Mouse (Mus musculus) midbrain, embryonic 14.5 days (tissue): Measurements from ENCODE around the gene Snx29. TPM values are rescaled to one million over a fixed set of nuclear protein-coding genes. Genes with fewer than 3 reads are reported as not detected.

Experiments
- ATAC-seq: fragments of 200-750 bp; cut with Nextera tagmentation; 2 replicates; pipeline ENCODE4 v1.8.0; 2017; ENCODE audit warnings: moderate number of reproducible peaks, moderate library complexity; ENCODE audit not compliant: low FRiP score, low TSS enrichment
- DNase-seq: peaks from one replicate; pipeline ENCODE4 v3.0.0-alpha.2; 2015
- H3K27ac ChIP-seq: fragments of 300-500 bp; sonication (generic); replicated peaks from 2 replicates; pipeline ENCODE4 v1.5.1; 2014; ENCODE audit warnings: mild to moderate bottlenecking, low read depth, low read length, moderate library complexity
- H3K27me3 ChIP-seq: fragments of 300-500 bp; sonication (generic); 2 replicates; pipeline ENCODE4 v1.6.1; 2014; ENCODE audit warnings: low read length, control low read depth, mixed read lengths; ENCODE audit not compliant: control insufficient read depth, insufficient read depth
- H3K36me3 ChIP-seq: fragments of 300-500 bp; sonication (generic); 2 replicates; pipeline ENCODE4 v1.6.1; 2014; ENCODE audit warnings: low read length, control low read depth; ENCODE audit not compliant: control insufficient read depth, insufficient read depth
- H3K4me1 ChIP-seq: fragments of 300-500 bp; sonication (generic); 2 replicates; pipeline ENCODE4 v1.6.1; 2014; ENCODE audit warnings: mild to moderate bottlenecking, antibody characterized with exemption, low read length, control low read depth; ENCODE audit not compliant: control insufficient read depth, insufficient read depth
- H3K4me2 ChIP-seq: fragments of 300-500 bp; sonication (generic); 2 replicates; pipeline ENCODE4 v1.6.1; 2014; ENCODE audit warnings: mild to moderate bottlenecking, low read length, moderate library complexity
- H3K4me3 ChIP-seq: fragments of 300-500 bp; sonication (generic); replicated peaks from 2 replicates; pipeline ENCODE4 v1.5.1; 2014; ENCODE audit warnings: low read depth, low read length
- H3K9ac ChIP-seq: fragments of 300-500 bp; sonication (generic); replicated peaks from 2 replicates; pipeline ENCODE4 v1.6.1; 2014; ENCODE audit warnings: mild to moderate bottlenecking, low read length, moderate library complexity
- H3K9me3 ChIP-seq: fragments of 300-500 bp; sonication (generic); 2 replicates; pipeline ENCODE4 v1.6.1; 2016; ENCODE audit warnings: low read length, control low read depth, mixed read lengths; ENCODE audit not compliant: control insufficient read depth
- WGBS: fragments of 180-500 bp; shearing (Covaris S2); extraction: QIAGEN DNeasy Blood & Tissue Kit; methylation state at CpG from one replicate; pipeline ENCODE4 v1.1.7; 2014; 5-methylcytosine and 5-hydroxymethylcytosine counted together
- polyA plus RNA-seq: library from polyadenylated mRNA; unstranded; fragments of >200 nt; fragmentation: Nextera tagmentation; extraction: Ambion mirVana; gene quantifications from 2 replicates; pipeline ENCODE4 v1.2.1, GENCODE M21; 2014

Snx29 gene
- polyA plus RNA-seq, 1 experiment from 2014 or later, result 16.1 TPM

DNA sequence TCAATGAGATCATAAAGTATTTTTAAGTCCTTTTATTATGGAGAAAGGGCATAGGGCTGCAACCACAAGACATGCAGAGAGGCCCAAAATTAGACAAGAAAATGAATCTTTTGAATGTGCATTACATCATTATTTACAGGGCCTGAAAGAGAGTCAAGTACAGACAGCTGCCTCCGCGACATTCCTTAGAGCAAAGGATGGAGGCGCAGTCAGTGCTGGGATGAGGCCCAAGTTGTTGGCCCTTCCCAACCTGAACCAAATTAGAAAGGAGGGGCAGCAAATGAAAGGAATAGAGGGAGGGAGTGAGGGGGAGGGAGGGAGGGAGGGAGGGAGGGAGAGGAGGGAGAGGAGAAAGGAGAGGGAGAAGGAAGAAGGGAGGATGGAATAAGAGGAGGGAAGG, 453.8 kb downstream of the Snx29 start:
- no peaks in the 10 kb centered on the region for H3K9me3 ChIP-seq
- DNase-seq (no peak), ATAC-seq (no peak)
- no peaks in the 10 kb centered on the region for H3K36me3 ChIP-seq
- H3K4me2 ChIP-seq, result no peak overlapping the region
- H3K9ac ChIP-seq, result no peak overlapping the region
- H3K27ac ChIP-seq, result no peak overlapping the region
- H3K4me3 ChIP-seq, result no peak overlapping the region
- no peaks in the 10 kb centered on the region for H3K4me1 ChIP-seq
- 78% methylated on average over 3 of the region's 3 CpGs for WGBS
- no peaks in the 10 kb centered on the region for H3K27me3 ChIP-seq

DNA sequence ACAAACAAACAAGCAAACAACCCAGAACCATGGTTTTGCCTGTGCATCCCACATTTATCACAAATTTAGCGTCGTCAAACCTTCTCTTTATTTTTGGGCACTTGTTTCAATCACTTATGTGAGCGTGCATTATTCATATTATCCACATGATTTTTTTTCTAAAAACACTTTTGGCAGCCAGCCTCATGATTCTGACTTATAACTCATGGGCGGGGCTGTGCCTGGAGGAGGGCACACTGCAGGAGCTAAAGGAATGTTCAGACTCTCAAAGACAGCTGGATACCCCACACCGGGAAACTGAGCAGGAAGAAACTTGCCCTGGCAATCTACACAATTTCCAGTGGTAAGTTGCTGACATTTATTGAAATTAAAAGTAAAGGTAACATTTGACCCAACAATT, 455.5 kb downstream of the Snx29 start:
- Histone ChIP-seq H3K9me3 (no peaks in the 10 kb centered on the region), H3K4me2 (no peak overlapping the region), H3K4me3 (no peak overlapping the region), H3K27ac (no peak overlapping the region), H3K27me3 (no peaks in the 10 kb centered on the region), H3K9ac (no peak overlapping the region), H3K36me3 (no peaks in the 10 kb centered on the region), H3K4me1 (no peaks in the 10 kb centered on the region)
- ATAC-seq (no peak), DNase-seq (no peak)
- WGBS, result 85% methylated on average over 5 of the region's 5 CpGs

DNA sequence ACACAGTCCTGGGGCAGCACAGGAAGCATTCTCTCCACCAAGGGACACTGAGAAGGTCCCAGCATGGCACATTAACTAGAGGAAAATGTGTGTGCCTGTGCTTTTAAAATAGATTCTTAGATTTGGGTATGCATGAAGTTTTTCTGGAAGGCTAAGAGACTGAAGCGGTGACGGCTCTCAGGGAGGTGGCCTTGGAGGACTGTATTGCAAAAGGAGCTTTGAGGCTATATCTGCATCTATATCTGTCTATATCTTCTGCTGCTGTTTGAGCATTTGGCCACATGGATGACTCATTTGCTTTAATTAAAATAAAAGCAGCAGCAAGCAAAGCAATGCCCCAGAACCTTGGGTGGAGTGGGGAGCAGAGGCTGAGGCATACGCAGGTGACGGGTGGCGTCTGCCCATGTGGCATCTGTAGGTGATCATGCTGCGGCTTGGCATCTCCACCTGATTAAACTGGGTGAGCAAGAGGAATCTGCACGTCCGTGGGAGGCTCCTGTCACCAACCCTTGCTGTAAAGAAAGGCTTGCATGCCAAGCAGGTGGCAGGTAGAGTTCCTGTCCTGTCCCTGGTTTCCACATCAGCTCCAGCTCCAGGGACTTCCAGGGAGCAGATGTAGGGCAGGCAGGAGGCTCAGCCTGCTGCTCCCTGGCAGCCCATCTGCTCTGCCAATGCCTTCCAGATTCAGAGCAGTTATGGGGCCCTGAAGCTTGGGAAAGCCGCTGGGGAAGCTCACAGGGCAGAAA, 456.2 kb downstream of the Snx29 start:
- H3K9me3 ChIP-seq, result no peaks in the 10 kb centered on the region
- no peak overlapping the region for H3K4me3 ChIP-seq
- no peaks in the 10 kb centered on the region for H3K27me3 ChIP-seq
- no peak overlapping the region for H3K9ac ChIP-seq
- ATAC-seq (no peak), DNase-seq (no peak)
- no peaks in the 10 kb centered on the region for H3K4me1 ChIP-seq
- 84% methylated on average over 9 of the region's 9 CpGs for WGBS
- H3K36me3 ChIP-seq, result no peaks in the 10 kb centered on the region
- no peak overlapping the region for H3K27ac ChIP-seq
- no peak overlapping the region for H3K4me2 ChIP-seq

DNA sequence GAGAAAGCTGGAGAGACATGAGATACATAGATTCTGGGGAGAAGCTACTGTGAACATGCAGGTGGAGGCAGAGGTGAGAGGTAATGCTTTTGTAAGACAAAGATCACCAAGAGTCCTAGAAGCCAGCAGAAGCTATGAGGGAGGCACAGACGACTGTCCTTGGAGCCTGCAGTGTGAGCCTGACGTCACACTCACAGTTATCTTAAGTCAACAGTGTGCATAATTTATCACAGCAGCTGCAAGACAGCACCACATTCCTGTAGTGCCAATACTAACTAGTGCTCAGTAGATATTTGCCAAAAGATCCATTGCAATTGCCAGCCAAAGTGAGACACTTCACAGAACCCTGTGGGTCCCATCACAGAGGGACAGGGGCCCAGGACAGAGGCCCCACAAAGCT, 459.4 kb downstream of the Snx29 start:
- Histone ChIP-seq H3K36me3 (no peaks in the 10 kb centered on the region), H3K27ac (no peak overlapping the region), H3K4me3 (no peak overlapping the region), H3K27me3 (no peaks in the 10 kb centered on the region), H3K9me3 (no peaks in the 10 kb centered on the region), H3K4me2 (no peak overlapping the region), H3K9ac (no peak overlapping the region), H3K4me1 (no peaks in the 10 kb centered on the region)
- ATAC-seq (no peak), DNase-seq (no peak)
- WGBS, result 48% methylated on average over 2 of the region's 2 CpGs

DNA sequence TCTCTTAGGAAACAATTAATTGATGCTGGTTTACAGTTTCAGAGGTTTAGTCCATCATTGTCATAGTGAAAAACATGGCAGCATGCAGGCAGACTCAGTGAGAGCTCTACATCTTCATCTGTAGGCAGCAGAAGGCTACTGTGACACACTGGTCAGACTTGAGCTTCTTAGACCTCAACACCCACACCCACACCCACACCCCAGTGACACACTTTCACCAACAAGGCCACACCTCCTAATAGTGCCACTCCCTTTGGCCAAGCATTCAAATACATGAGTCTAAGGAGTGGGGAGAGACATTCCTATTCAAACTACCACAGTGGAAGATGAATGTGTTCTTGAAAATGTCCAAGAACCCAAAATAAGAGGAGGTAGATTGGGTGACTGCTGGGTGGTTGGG, 460.6 kb downstream of the Snx29 start:
- Histone ChIP-seq H3K27ac (no peak overlapping the region), H3K9me3 (no peaks in the 10 kb centered on the region), H3K9ac (no peak overlapping the region), H3K4me1 (no peaks in the 10 kb centered on the region), H3K27me3 (no peaks in the 10 kb centered on the region), H3K4me2 (no peak overlapping the region), H3K4me3 (no peak overlapping the region), H3K36me3 (no peaks in the 10 kb centered on the region)
- no peak for ATAC-seq
- DNase-seq, result no peak

DNA sequence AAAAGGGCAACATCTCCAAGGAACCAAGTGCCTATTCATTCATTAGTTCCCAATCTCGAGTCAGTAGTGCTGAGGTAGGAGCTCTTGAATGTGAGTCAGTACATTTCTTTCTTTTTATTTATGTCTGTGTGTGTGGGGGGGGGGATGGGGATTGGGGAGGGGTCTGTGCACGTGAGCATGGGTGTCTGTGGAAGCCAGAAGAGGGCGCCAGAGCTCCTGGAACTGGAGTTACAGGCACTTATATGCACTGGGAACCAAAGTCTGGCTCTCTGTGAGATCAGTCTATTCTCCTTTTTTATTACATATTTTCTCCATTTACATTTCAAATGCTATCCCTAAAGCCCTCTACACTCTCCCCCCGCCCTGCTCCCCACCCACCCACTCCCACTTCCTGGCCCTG, 461.6 kb downstream of the Snx29 start:
- H3K27ac ChIP-seq, result no peak overlapping the region

DNA sequence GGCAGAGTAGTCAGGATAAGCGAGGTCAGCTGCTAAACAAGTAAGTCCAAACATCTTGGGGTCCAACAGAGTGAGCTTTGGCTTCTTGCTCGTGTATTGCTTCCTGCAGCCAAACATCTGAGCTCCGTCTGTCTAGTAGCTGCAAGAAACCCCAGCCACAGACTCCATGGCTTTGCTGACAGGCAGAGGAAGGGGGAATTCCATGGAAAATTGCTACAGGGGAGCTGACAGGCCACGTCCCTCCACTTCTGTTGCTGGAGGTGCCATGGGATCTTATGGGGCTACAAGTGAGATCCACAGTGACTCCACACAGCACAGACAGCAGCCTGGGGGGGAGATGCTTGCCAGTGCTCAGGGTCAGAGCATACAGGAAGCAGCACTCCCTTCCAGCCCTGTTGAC, 463.1 kb downstream of the Snx29 start:
- ATAC-seq, result no peak
- Histone ChIP-seq H3K27ac (no peak overlapping the region), H3K4me3 (no peak overlapping the region), H3K9me3 (no peaks in the 10 kb centered on the region), H3K4me2 (no peak overlapping the region), H3K9ac (no peak overlapping the region), H3K4me1 (no peaks in the 10 kb centered on the region), H3K36me3 (no peaks in the 10 kb centered on the region), H3K27me3 (no peaks in the 10 kb centered on the region)
- WGBS, result 79% methylated on average over 4 of the region's 4 CpGs
- DNase-seq, result no peak

More for the DNA sequence above, 461.6 kb downstream of the Snx29 start:
- Histone ChIP-seq H3K4me3 (no peak overlapping the region), H3K4me1 (no peaks in the 10 kb centered on the region), H3K4me2 (no peak overlapping the region), H3K27me3 (no peaks in the 10 kb centered on the region), H3K36me3 (no peaks in the 10 kb centered on the region), H3K9me3 (no peaks in the 10 kb centered on the region), H3K9ac (no peak overlapping the region)
- DNase-seq (no peak), ATAC-seq (no peak)
- 67% methylated on average over 4 of the region's 4 CpGs for WGBS

DNA sequence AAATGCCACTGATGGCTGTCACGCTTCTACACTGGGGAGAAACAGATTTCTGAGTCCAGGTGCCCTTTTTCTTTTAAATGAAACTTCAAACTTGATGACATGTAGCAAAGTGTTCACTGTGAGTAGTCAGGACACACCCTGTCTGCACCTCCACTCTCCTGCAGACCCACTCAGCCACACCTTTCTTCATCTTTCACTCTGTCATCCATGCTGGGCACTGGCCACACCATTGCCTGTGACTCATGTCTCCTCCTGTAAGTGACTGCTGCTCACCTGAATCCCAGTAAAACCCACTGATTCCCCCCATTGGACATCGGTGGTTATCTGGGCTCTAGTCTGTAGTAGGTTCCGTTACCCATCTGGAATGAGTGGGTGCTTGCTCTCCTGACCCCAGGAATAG, 467.8 kb downstream of the Snx29 start:
- WGBS, result 97% methylated on average over 3 of the region's 3 CpGs
- no peaks in the 10 kb centered on the region for H3K9me3 ChIP-seq
- H3K9ac ChIP-seq, result no peak overlapping the region
- H3K36me3 ChIP-seq, result no peaks in the 10 kb centered on the region
- no peak overlapping the region for H3K4me3 ChIP-seq
- DNase-seq (no peak), ATAC-seq (no peak)
- no peak overlapping the region for H3K27ac ChIP-seq
- no peaks in the 10 kb centered on the region for H3K27me3 ChIP-seq
- H3K4me1 ChIP-seq, result no peaks in the 10 kb centered on the region
- no peak overlapping the region for H3K4me2 ChIP-seq

DNA sequence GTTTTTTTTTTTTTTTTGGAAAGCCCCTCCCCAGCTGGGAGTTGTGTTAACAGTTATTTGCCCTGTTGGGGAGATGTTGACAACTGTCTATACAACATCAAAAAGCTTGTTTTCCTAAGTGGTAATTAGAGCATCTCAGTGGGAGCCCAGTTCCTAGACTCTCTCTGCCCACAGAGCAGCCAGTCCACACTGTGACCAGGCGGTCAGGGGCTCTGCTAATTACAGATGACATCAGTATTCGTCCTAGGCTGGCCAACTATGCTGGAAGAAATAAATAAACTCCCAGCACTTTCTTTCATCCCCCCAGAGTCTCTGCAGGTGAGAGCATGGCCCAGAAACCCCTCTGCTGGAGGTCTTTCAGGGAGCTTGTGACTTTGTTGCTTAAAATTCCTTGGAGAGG, 470.7 kb downstream of the Snx29 start:
- Histone ChIP-seq H3K27ac (no peak overlapping the region), H3K36me3 (no peaks in the 10 kb centered on the region), H3K9ac (no peak overlapping the region), H3K9me3 (no peaks in the 10 kb centered on the region), H3K4me1 (no peaks in the 10 kb centered on the region), H3K4me3 (no peak overlapping the region), H3K27me3 (no peaks in the 10 kb centered on the region), H3K4me2 (no peak overlapping the region)
- ATAC-seq (no peak), DNase-seq (no peak)
- WGBS, result 31% methylated on average over 2 of the region's 2 CpGs
